Mouse (Mus musculus): Measurements from ENCODE around the gene Tdrd6. TPM values are rescaled to one million over a fixed set of nuclear protein-coding genes. Genes with fewer than 3 reads are reported as not detected.
A peak's percentile ranks its signal among the peaks of the same experiment; 100 is the strongest.

Tdrd6 gene
- polyA plus RNA-seq, 1 experiment from 2014 or later, result 2.0 TPM

DNA sequence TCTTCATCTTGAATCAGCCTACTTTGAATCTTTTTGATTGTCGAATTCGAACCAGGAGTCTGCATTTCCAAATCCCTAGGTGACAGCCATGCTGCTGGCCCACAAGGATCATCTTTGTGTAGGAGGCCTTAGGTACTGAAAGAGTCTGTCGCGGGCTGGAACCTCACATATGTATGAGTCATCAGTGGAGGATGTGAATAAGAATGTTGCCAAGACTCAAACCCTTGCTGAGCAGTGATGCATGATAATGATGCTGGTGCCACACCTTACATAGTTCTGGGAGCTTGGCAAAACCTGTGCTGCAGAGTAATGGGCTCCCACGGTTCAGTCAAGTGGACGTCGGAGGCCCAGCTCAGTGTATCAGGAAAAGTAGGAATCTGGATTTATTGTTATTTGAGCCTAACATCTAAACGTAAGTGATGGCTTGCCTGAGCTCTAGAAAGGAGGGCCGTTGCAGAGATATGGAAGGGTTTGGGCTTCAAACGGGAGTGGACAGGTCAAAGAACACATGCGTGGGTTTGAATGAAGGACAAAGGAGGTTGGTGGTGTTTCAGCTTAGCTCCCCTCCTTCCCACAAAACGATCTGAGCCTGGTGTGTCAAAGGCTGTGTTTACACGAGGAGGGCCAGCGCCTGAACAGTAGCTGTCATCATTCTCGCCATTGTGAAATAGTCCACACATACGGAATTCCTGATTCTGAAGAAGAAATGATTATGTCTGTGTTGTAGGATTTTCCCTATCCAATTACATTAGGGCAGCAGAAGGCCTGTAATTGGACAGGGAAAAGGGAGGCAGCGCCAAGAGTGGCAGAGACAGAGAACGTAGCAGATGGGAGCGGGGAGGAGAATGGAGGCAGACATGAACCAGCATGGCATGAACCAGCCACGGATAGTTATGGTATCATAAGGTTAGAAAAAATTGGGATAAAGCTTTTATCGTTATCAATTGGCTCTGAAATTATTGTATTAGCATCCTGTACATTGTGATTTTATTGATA, 37.5 kb downstream of the Tdrd6 start:
- no peak for ATAC-seq
- Histone ChIP-seq H3K36me3 (ENCODE audit: control insufficient read depth, insufficient read depth, low read length) (no peaks in the 10 kb centered on the region), H3K4me1 (ENCODE audit: control insufficient read depth, insufficient read depth, low read length) (no peaks in the 10 kb centered on the region), H3K9ac (ENCODE audit: low read depth, low read length) (no peak overlapping the region), H3K9me3 (ENCODE audit: control insufficient read depth, low read length) (no peaks in the 10 kb centered on the region), H3K27ac (ENCODE audit: low read length) (no peak overlapping the region), H3K27me3 (replicated peaks; ENCODE audit: control insufficient read depth, insufficient read depth, low read length) (no peaks in the 10 kb centered on the region), H3K4me3 (ENCODE audit: low read length) (no peak overlapping the region), H3K4me2 (ENCODE audit: low read depth, low read length) (no peak overlapping the region)
- 76% methylated on average over 21 of the region's 21 CpGs for WGBS

DNA sequence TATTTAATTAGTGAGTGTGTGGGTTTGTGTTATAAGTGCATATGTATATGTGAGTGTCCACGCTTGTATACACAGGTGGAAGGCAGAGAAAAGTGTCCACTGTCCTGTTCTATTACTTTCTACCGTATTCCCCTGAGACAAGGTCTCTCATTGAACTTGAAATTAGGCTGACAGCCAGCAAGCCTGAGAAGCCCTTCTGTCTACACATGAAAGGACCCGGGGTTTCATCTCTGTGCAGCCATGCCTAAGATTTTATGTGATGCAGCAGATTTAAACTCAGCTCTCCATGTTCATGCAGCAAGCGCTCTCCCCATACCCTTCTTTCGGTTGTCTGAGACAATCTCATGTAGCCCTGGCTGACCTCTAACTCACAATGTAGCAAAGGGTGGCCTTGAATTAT, 39.6 kb downstream of the Tdrd6 start:
- Histone ChIP-seq H3K36me3 (ENCODE audit: control insufficient read depth, insufficient read depth, low read length) (no peaks in the 10 kb centered on the region), H3K9ac (ENCODE audit: low read depth, low read length) (no peak overlapping the region), H3K4me3 (ENCODE audit: low read length) (no peak overlapping the region), H3K9me3 (ENCODE audit: control insufficient read depth, low read length) (no peaks in the 10 kb centered on the region), H3K27me3 (replicated peaks; ENCODE audit: control insufficient read depth, insufficient read depth, low read length) (no peaks in the 10 kb centered on the region), H3K4me2 (ENCODE audit: low read depth, low read length) (no peak overlapping the region), H3K27ac (ENCODE audit: low read length) (no peak overlapping the region), H3K4me1 (ENCODE audit: control insufficient read depth, insufficient read depth, low read length) (no peaks in the 10 kb centered on the region)
- ATAC-seq, result no peak
- WGBS, result 89% methylated on average over 5 of the region's 5 CpGs

DNA sequence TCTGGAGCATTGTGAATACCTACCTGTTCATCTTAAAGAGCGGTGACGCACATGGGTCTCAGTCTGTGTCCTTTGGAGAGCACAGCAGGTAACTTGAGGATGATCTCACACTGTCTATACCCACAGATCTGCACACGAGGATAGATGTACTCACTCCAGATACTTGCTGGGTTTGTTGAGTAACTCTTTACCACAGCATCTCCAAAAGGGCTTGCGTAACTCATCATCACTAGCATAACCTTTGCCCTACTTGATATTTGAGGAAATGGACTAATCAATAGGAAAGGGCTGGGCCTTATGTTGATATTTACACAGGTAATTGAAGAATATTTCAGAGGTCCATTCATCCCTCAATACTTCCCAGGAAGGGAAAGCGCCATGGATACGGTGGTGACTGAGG, 40.3 kb downstream of the Tdrd6 start:
- WGBS, result 82% methylated on average over 6 of the region's 6 CpGs
- no peak overlapping the region for H3K4me2 ChIP-seq (ENCODE audit: low read depth, low read length)
- no peak for ATAC-seq

DNA sequence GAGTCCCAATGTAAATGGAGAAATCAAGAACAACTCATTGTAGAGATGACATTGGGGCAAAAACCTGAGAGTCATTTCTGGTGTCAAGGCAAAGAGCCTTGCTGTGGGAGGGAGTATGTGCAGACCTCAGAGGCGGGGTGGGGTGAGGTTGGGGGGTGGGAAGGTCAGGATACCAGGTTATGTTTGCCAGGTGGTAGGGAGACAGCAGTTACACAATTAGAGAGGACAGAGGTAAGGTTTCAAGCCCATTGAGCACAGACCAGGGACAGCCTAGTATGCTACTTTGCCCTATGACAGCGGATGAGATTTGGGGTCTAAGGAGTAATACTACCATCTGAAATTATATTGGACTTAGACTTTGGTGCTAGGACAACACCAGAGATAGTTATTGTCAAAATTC, 42.8 kb downstream of the Tdrd6 start:
- Histone ChIP-seq H3K27me3 (replicated peaks; ENCODE audit: control insufficient read depth, insufficient read depth, low read length) (no peaks in the 10 kb centered on the region), H3K9me3 (ENCODE audit: control insufficient read depth, low read length) (no peaks in the 10 kb centered on the region), H3K4me1 (ENCODE audit: control insufficient read depth, insufficient read depth, low read length) (peaks cover 7% of the 10 kb centered on the region; the same call in 1 of the 2 replicates), H3K4me2 (ENCODE audit: low read depth, low read length) (no peak overlapping the region), H3K9ac (ENCODE audit: low read depth, low read length) (no peak overlapping the region), H3K36me3 (ENCODE audit: control insufficient read depth, insufficient read depth, low read length) (no peaks in the 10 kb centered on the region), H3K4me3 (ENCODE audit: low read length) (no peak overlapping the region), H3K27ac (ENCODE audit: low read length) (no peak overlapping the region)
- WGBS, result 82% methylated on average over 2 of the region's 2 CpGs
- no peak for ATAC-seq

More for the DNA sequence above, 40.3 kb downstream of the Tdrd6 start:
- no peak overlapping the region for H3K9ac ChIP-seq (ENCODE audit: low read depth, low read length)
- H3K9me3 ChIP-seq (ENCODE audit: control insufficient read depth, low read length), result no peaks in the 10 kb centered on the region
- H3K4me1 ChIP-seq (ENCODE audit: control insufficient read depth, insufficient read depth, low read length), result no peaks in the 10 kb centered on the region
- H3K36me3 ChIP-seq (ENCODE audit: control insufficient read depth, insufficient read depth, low read length), result no peaks in the 10 kb centered on the region
- H3K4me3 ChIP-seq (ENCODE audit: low read length), result no peak overlapping the region
- H3K27me3 ChIP-seq (replicated peaks; ENCODE audit: control insufficient read depth, insufficient read depth, low read length), result no peaks in the 10 kb centered on the region
- H3K27ac ChIP-seq (ENCODE audit: low read length), result no peak overlapping the region

DNA sequence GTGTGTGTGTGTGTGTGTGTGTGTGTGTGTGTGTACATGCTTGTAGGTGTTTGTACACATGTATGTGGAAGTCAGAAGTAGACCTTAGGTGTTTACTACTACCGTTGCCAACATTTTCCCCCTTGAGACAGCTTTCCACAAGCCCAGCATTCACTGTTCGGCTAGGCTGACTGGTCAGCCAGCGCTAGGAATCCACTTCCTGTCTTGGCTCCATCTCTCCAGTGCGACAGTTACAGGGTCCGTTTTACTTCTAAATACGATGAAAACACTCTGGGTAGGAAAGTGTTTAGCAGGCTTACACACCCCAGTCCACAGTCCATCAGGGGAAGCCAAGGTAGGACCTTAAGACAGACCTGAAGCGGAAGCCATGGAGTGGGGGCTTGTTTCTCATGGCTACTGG, 45.3 kb downstream of the Tdrd6 start:
- no peaks in the 10 kb centered on the region for H3K9me3 ChIP-seq (ENCODE audit: control insufficient read depth, low read length)
- H3K27ac ChIP-seq (ENCODE audit: low read length), result no peak overlapping the region
- H3K27me3 ChIP-seq (replicated peaks; ENCODE audit: control insufficient read depth, insufficient read depth, low read length), result no peaks in the 10 kb centered on the region
- no peak overlapping the region for H3K4me3 ChIP-seq (ENCODE audit: low read length)
- H3K9ac ChIP-seq (ENCODE audit: low read depth, low read length), result no peak overlapping the region
- WGBS, result 55% methylated on average over 7 of the region's 7 CpGs
- H3K4me1 ChIP-seq (ENCODE audit: control insufficient read depth, insufficient read depth, low read length), result peaks cover 22% of the 10 kb centered on the region
- no peak overlapping the region for H3K4me2 ChIP-seq (ENCODE audit: low read depth, low read length)
- no peak for ATAC-seq
- no peaks in the 10 kb centered on the region for H3K36me3 ChIP-seq (ENCODE audit: control insufficient read depth, insufficient read depth, low read length)

DNA sequence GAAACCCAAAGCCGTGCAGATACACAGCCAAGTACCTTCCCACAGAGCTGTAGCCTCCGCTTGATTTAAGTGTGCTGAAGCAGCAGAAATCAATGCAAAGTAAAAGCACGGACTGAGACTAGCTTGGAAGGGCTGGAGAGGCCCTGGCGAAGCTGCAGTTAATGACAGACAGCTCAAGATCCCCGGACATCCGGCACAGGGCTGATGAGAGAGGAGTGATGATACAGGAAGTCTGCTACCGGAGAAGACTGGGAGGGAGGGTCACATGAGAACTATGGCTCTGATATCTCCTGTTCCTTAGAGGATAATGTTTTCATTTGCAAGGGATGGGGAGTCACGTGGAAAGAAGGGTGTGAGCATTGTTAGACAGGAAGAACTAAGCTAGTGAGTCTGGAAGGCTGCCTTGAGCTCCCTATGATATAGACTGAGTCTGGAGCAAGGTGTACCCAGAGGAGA, 49.1 kb downstream of the Tdrd6 start:
- Histone ChIP-seq H3K4me3 (ENCODE audit: low read length) (peak overlapping the region; percentile 16; the same call in 1 of the 2 replicates), H3K27ac (ENCODE audit: low read length) (peak overlapping the region; percentile 77), H3K4me1 (ENCODE audit: control insufficient read depth, insufficient read depth, low read length) (peaks cover 22% of the 10 kb centered on the region), H3K36me3 (ENCODE audit: control insufficient read depth, insufficient read depth, low read length) (no peaks in the 10 kb centered on the region), H3K4me2 (ENCODE audit: low read depth, low read length) (peak overlapping the region; percentile 42), H3K9me3 (ENCODE audit: control insufficient read depth, low read length) (no peaks in the 10 kb centered on the region), H3K9ac (ENCODE audit: low read depth, low read length) (peak overlapping the region; percentile 49; the same call in 1 of the 2 replicates), H3K27me3 (replicated peaks; ENCODE audit: control insufficient read depth, insufficient read depth, low read length) (no peaks in the 10 kb centered on the region)
- 20% methylated on average over 8 of the region's 8 CpGs for WGBS
- peak; percentile 70 for ATAC-seq

DNA sequence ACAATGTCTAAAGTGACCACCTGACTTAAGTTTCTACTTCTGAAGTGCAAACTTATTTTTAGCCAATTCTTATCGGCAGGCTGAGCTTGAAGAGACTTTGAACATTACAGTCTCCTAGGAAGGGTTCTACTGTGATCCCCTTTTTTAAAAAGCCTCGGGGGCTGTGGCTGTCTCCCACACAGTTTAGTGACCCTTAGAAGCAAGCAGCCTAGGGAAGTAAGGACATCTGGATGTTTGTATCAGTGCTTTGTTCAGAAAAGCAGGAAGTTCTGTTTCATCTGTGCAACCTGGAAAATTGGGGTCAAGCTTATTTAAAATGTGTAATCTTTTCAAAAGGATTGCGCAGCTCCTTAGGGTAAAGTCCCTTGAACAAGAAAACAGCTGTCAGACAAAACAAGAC, 49.6 kb downstream of the Tdrd6 start:
- peaks cover 22% of the 10 kb centered on the region for H3K4me1 ChIP-seq (ENCODE audit: control insufficient read depth, insufficient read depth, low read length)
- H3K4me2 ChIP-seq (ENCODE audit: low read depth, low read length), result peak overlapping the region; percentile 42
- H3K9me3 ChIP-seq (ENCODE audit: control insufficient read depth, low read length), result no peaks in the 10 kb centered on the region
- H3K4me3 ChIP-seq (ENCODE audit: low read length), result peak overlapping the region; percentile 16; the same call in 1 of the 2 replicates
- ATAC-seq, result peak; percentile 33; the same call in 1 of the 2 replicates
- peak overlapping the region; percentile 49; the same call in 1 of the 2 replicates for H3K9ac ChIP-seq (ENCODE audit: low read depth, low read length)
- WGBS, result 32% methylated on average over 3 of the region's 3 CpGs
- H3K27ac ChIP-seq (ENCODE audit: low read length), result peak overlapping the region; percentile 77
- H3K36me3 ChIP-seq (ENCODE audit: control insufficient read depth, insufficient read depth, low read length), result no peaks in the 10 kb centered on the region
- no peaks in the 10 kb centered on the region for H3K27me3 ChIP-seq (replicated peaks; ENCODE audit: control insufficient read depth, insufficient read depth, low read length)

DNA sequence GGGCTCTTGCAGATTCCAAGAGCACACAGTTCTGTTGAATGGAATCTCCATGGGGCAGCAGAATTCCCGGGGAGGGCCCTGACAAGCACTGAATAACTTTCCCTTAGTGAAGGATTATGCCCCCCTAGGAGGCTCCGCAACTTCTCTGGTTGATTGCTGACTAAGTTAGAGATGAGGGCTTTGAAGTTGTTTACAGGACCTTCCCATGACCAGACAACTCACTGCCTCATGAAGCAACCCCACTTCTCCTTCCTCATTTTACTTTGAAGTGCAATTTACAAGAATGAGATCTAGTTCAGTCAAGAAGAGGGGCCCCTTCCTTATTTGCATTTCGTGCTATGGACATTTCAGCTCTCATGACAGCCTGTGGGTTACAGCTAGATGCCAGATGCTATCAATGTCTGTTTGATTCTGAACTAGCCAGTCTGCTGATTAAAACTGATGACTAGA, 56.5 kb downstream of the Tdrd6 start:
- peaks cover 1% of the 10 kb centered on the region for H3K4me1 ChIP-seq (ENCODE audit: control insufficient read depth, insufficient read depth, low read length)
- no peaks in the 10 kb centered on the region for H3K27me3 ChIP-seq (replicated peaks; ENCODE audit: control insufficient read depth, insufficient read depth, low read length)
- no peaks in the 10 kb centered on the region for H3K9me3 ChIP-seq (ENCODE audit: control insufficient read depth, low read length)
- no peak overlapping the region for H3K9ac ChIP-seq (ENCODE audit: low read depth, low read length)
- ATAC-seq, result no peak
- WGBS, result 34% methylated on average over 3 of the region's 3 CpGs
- no peak overlapping the region for H3K4me3 ChIP-seq (ENCODE audit: low read length)
- no peak overlapping the region for H3K4me2 ChIP-seq (ENCODE audit: low read depth, low read length)
- no peaks in the 10 kb centered on the region for H3K36me3 ChIP-seq (ENCODE audit: control insufficient read depth, insufficient read depth, low read length)
- no peak overlapping the region for H3K27ac ChIP-seq (ENCODE audit: low read length)

DNA sequence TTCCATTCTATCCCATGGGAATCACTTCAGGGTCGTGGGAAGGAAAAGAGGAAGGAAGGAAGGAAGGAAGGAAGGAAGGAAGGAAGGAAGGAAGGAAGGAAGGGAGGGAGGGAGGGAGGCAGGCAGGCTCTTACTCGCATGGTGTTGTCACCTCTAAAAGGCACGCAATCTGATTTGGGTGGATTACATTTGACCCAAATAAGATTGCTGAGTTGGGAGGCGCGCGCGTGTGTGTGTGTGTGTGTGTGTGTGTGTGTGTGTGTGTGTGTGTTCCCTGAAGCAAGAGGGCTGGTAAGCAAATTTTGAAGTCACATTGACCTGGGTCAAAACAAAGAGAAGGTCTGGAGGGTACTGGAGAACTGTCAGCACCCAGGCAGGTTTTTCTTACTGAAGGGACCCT, 60.8 kb downstream of the Tdrd6 start:
- no peak overlapping the region for H3K4me3 ChIP-seq (ENCODE audit: low read length)
- no peak overlapping the region for H3K9ac ChIP-seq (ENCODE audit: low read depth, low read length)
- WGBS, result 72% methylated on average over 7 of the region's 7 CpGs
- no peaks in the 10 kb centered on the region for H3K9me3 ChIP-seq (ENCODE audit: control insufficient read depth, low read length)
- H3K27me3 ChIP-seq (replicated peaks; ENCODE audit: control insufficient read depth, insufficient read depth, low read length), result no peaks in the 10 kb centered on the region
- no peak overlapping the region for H3K4me2 ChIP-seq (ENCODE audit: low read depth, low read length)
- no peak for ATAC-seq
- H3K4me1 ChIP-seq (ENCODE audit: control insufficient read depth, insufficient read depth, low read length), result peaks cover 4% of the 10 kb centered on the region
- no peaks in the 10 kb centered on the region for H3K36me3 ChIP-seq (ENCODE audit: control insufficient read depth, insufficient read depth, low read length)
- no peak overlapping the region for H3K27ac ChIP-seq (ENCODE audit: low read length)
